Mouse (Mus musculus) erythroblast, embryonic 14.5 days (primary cell): ENCODE measurements around the gene Psmd9. TPM values are rescaled to one million over a fixed set of nuclear protein-coding genes. Genes with fewer than 3 reads are reported as not detected.
A peak's percentile ranks its signal among the peaks of the same experiment; 100 is the strongest.

Experiments
- H3K27me3 ChIP-seq: 2 replicates; pipeline ENCODE4 v1.6.1; 2012; ENCODE audit warnings: inconsistent platforms; ENCODE audit not compliant: control insufficient read depth
- H3K36me3 ChIP-seq: 2 replicates; pipeline ENCODE4 v1.6.1; 2012; ENCODE audit warnings: mild to moderate bottlenecking, inconsistent platforms; ENCODE audit not compliant: control insufficient read depth
- H3K4me1 ChIP-seq: 2 replicates; pipeline ENCODE4 v1.6.1; 2012; ENCODE audit warnings: inconsistent platforms; ENCODE audit not compliant: control insufficient read depth
- H3K4me3 ChIP-seq: replicated peaks from 2 replicates; pipeline ENCODE3; 2012; ENCODE audit warnings: moderate library complexity, mild to moderate bottlenecking, inconsistent platforms
- H3K9me3 ChIP-seq: 2 replicates; pipeline ENCODE4 v1.6.1; 2012; ENCODE audit warnings: low read length, inconsistent platforms, mixed read lengths; ENCODE audit not compliant: control insufficient read depth
- GATA1 ChIP-seq: IDR thresholded peaks from 2 replicates; pipeline ENCODE4 v1.6.1; 2012; ENCODE audit warnings: low read length, inconsistent platforms, mixed read lengths
- TAL1 ChIP-seq: IDR thresholded peaks from 3 replicates; pipeline ENCODE4 v1.6.1; 2012; ENCODE audit warnings: low read length, inconsistent platforms, mixed read lengths
- polyA plus RNA-seq: library from polyadenylated mRNA; stranded (reverse); fragments of >175 nt; gene quantifications from 2 replicates; pipeline ENCODE4 v1.2.3, GENCODE M21; 2012

Psmd9 gene
- polyA plus RNA-seq, 1 experiment, result 28.4 TPM

- no peaks in the 10 kb centered on the region for H3K27me3 ChIP-seq
- TF ChIP-seq TAL1, result no peak
- TF ChIP-seq GATA1, result no peak
- peaks cover 96% of the 10 kb centered on the region for H3K36me3 ChIP-seq
- peaks cover 4% of the 10 kb centered on the region for H3K4me1 ChIP-seq
- no peaks in the 10 kb centered on the region for H3K9me3 ChIP-seq
- no peak overlapping the region for H3K4me3 ChIP-seq
Observed at GRCm38 (mm10) chr5:123157972-123158371, 11.2 kb upstream of the Psmd9 start.

DNA sequence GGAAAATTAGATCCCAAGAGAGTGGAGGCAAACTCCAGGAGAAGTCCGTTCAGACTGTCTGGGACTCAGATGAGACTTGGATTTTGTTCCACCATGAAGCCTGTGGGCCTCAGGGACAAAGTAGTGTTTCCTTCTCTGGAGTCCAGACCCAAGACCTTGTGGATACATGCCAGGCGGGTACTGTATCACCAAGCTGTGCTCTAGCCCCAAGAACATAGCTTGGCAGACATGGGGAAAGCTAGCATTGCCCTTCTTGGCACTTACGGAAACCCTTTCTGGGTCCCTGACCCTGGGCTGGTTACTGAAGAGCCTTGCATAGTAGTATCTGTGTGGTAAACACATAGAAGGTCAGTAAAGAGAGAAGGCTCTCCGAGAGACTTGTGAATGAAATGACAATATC lies 9.8 kb upstream of the Psmd9 start:
- no peaks in the 10 kb centered on the region for H3K9me3 ChIP-seq
- no peak overlapping the region for H3K4me3 ChIP-seq
- H3K4me1 ChIP-seq, result peaks cover 3% of the 10 kb centered on the region
- peaks cover 96% of the 10 kb centered on the region for H3K36me3 ChIP-seq
- H3K27me3 ChIP-seq, result no peaks in the 10 kb centered on the region
- TF ChIP-seq TAL1 (no peak), GATA1 (no peak)

DNA sequence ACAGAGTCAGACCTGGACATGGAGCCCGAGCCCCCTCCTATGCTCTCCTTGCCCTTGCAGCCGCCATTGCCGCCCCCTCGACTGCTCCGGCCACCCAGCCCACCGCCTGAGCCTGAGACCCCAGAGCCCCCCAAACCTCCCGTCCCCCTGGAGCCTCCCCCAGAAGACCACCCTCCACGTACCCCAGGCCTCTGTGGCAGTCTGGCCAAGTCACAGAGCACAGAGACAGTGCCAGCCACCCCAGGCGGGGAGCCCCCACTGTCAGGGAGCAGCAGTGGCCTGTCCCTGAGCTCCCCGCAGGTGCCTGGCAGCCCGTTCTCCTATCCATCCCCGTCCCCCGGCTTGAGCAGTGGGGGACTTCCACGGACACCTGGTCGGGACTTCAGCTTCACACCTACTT lies 9.3 kb upstream of the Psmd9 start:
- peaks cover 96% of the 10 kb centered on the region for H3K36me3 ChIP-seq
- H3K9me3 ChIP-seq, result no peaks in the 10 kb centered on the region

DNA sequence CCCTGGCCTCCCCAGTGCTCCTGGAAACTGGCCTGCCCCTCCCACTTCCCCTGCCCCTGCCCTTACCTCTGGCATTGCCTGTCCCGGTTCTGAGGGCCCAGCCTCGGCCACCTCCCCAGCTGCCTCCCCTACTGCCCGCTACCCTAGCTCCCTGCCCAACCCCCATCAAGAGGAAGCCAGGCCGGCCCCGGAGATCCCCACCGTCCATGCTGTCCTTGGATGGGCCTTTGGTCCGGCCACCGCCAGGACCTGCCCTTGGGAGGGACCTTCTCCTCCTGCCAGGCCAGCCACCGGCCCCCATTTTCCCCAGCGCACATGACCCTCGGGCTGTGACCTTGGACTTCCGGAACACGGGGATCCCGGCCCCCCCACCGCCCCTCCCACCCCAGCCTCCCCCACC lies 8.9 kb upstream of the Psmd9 start:
- H3K4me1 ChIP-seq, result peaks cover 2% of the 10 kb centered on the region
- TF ChIP-seq TAL1 (no peak), GATA1 (no peak)
- no peaks in the 10 kb centered on the region for H3K9me3 ChIP-seq
- H3K4me3 ChIP-seq, result no peak overlapping the region
- H3K27me3 ChIP-seq, result no peaks in the 10 kb centered on the region
- H3K36me3 ChIP-seq, result peaks cover 91% of the 10 kb centered on the region

More for the DNA sequence above, 9.3 kb upstream of the Psmd9 start:
- H3K4me1 ChIP-seq, result peaks cover 3% of the 10 kb centered on the region
- no peaks in the 10 kb centered on the region for H3K27me3 ChIP-seq
- TF ChIP-seq TAL1, result no peak
- H3K4me3 ChIP-seq, result no peak overlapping the region

GRCm38 (mm10) chr5:123162942-123163341 lies 6.3 kb upstream of the Psmd9 start:
- Histone ChIP-seq H3K4me3 (no peak overlapping the region), H3K36me3 (peaks cover 91% of the 10 kb centered on the region), H3K4me1 (peaks cover 9% of the 10 kb centered on the region), H3K9me3 (no peaks in the 10 kb centered on the region), H3K27me3 (no peaks in the 10 kb centered on the region)
- TF ChIP-seq TAL1 (no peak), GATA1 (no peak)

- Histone ChIP-seq H3K4me3 (no peak overlapping the region), H3K27me3 (no peaks in the 10 kb centered on the region), H3K36me3 (peaks cover 70% of the 10 kb centered on the region), H3K4me1 (peaks cover 22% of the 10 kb centered on the region), H3K9me3 (no peaks in the 10 kb centered on the region)
- TF ChIP-seq GATA1 (no peak), TAL1 (no peak)
Observed at GRCm38 (mm10) chr5:123166437-123166836, 2.8 kb upstream of the Psmd9 start.

DNA sequence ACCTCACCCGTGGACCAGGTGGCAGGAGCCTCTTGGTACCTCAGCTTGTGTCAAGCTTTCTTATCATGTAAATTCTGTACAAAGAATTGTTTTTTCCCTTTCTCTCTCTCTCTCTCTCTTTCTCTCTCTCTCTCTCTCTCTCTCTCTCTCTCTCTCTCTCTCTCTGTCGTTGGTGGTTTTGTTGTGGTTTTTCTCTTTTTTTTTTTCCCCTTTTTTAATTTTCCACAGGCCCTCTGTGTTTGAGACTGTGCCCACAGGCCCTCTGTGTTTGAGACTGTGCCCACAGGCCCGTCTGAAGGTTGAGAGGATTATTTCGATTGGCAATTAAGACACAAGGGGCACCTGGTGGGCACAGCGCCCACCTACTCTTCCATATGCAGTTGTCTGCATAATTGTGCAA lies 1.6 kb upstream of the Psmd9 start:
- Histone ChIP-seq H3K36me3 (peaks cover 60% of the 10 kb centered on the region), H3K4me1 (peaks cover 31% of the 10 kb centered on the region), H3K4me3 (no peak overlapping the region), H3K27me3 (no peaks in the 10 kb centered on the region), H3K9me3 (no peaks in the 10 kb centered on the region)
- TF ChIP-seq GATA1 (no peak), TAL1 (no peak)

DNA sequence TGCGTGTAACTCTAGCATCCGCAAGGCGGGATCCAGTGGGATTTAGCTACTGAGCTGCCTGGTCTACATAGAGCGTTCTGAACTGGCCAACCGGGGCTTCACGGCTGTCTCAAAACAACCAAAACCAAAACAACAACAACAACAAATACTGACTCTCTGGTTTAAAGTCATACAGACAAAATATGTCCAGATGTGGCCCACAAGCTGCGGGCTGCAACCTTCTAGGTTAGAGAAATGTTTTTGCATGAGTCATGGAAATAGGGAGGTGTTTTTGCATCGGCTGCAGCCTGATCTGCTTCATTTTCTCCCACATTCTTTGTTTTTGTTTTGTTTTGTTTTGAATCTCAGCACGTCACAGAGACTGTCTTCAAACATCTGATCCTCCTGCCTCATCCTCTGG lies 1.2 kb downstream of the Psmd9 start:
- peaks cover 37% of the 10 kb centered on the region for H3K4me1 ChIP-seq
- peaks cover 42% of the 10 kb centered on the region for H3K36me3 ChIP-seq
- H3K27me3 ChIP-seq, result peaks cover 6% of the 10 kb centered on the region
- TF ChIP-seq TAL1, result no peak
- TF ChIP-seq GATA1, result no peak
- peaks cover 6% of the 10 kb centered on the region for H3K9me3 ChIP-seq
- no peak overlapping the region for H3K4me3 ChIP-seq

- Histone ChIP-seq H3K4me1 (peaks cover 33% of the 10 kb centered on the region), H3K27me3 (peaks cover 16% of the 10 kb centered on the region), H3K4me3 (peak overlapping the region; percentile 62), H3K36me3 (peaks cover 31% of the 10 kb centered on the region), H3K9me3 (peaks cover 8% of the 10 kb centered on the region)
- TF ChIP-seq TAL1 (no peak), GATA1 (no peak)
Observed at GRCm38 (mm10) chr5:123171646-123172350, 2.6 kb downstream of the Psmd9 start.

DNA sequence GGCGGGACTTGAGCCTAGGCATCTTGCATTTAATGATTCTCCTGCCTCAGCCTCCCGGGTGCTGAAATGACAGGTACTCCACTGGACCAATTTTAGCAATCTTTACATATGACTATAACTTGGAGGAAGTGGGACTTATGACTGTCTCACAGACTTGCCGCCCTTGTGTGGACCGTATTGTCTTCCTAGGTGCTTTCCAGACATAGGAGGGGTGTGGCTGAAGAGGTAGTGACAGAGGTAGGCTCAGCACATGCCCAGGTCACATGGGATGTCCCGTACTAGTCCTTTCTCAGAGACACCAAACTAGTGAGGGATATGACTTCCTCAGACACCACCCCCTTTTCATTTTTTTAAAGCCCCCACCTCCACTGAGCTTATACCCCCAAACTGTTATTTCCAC lies 9.6 kb downstream of the Psmd9 start:
- H3K9me3 ChIP-seq, result peaks cover 8% of the 10 kb centered on the region
- no peak for TF ChIP-seq TAL1
- no peak for TF ChIP-seq GATA1
- H3K27me3 ChIP-seq, result peaks cover 40% of the 10 kb centered on the region
- H3K4me3 ChIP-seq, result no peak overlapping the region
- peaks cover 22% of the 10 kb centered on the region for H3K4me1 ChIP-seq
- peaks cover 8% of the 10 kb centered on the region; the same call in 1 of the 2 replicates for H3K36me3 ChIP-seq
